Mouse (Mus musculus) mesoderm, embryonic 11.5 days (tissue): ENCODE measurements at regions not wholly inside any gene's neighbourhood (a gene's known extent, or its start where the extent isn't known, plus 50 kb on each side); places are given as distances from the start of the nearest gene placed in this dataset.

Source experiments
- DNase-seq: peaks from one replicate; pipeline ENCODE4 v3.0.0-alpha.2; 2012; ENCODE audit warnings: low read depth, low spot score

- DNase-seq: no peak
Measured at GRCm38 (mm10) chr2:11416122-11416521, 137.8 kb downstream of the Pfkfb3 start.

DNA sequence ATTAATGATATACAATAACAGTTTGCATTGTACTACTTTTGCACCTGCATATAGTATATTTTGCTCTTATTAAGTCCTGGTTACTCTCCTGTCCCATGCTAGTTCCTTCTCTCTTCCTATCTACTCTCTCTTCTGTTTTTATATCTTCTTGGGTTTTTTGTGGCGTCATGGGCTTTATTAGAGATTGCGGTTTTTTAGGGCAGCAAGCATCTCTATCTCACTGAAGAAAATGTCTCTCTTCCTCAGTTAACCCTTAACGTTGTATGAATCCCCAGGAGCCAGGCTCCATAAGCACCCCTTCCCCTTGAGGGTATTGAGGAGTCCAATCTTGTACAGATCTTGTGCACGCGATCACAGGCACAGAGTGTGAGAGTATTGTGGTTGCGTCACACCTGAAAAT is 141.4 kb downstream of the Pfkfb3 start:
- DNase-seq: no peak

DNA sequence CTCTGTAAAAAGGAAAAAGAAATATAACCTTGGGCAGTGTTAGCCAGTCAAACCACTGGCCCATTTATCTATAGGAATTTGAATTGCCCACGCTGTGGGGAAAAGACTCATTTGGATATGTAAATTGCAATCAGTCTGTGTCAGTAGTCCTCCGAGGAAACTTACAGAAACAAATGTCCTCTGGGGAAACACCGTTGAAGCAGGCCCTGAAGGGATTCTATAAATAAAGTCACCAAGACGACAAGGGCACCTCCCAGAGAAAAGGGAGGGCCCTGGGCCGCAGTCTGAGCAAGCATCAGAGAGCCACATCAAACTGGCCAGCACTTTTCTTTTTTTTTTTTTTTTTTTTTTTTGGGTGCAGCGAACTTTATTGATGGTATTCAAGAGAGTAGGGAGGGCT is 145.4 kb downstream of the Pfkfb3 start:
- no peak for DNase-seq

DNA sequence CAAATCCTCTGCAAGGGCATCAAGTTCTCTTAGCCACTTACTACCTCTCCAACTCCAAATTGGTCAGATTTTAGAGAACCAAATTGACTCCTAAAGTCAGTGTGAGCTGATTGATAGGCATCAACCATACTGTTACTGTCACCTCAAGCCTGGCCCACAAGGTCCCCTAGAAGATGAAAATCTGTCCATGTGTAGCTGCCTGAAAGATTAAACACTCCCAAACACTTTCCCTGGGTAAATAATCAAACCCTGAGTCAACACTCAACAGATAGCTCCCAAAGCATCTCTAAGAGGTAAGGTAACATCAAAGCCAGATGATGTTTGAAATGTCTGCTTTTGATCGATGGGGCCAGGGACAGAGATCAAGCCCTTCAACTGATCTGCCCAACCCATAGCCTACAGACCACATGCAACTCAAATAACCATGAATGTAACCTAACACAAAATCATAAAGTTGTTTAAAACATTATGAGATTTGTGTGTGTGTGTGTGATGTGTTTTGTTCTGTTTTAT is 147.7 kb downstream of the Pfkfb3 start:
- DNase-seq: no peak

GRCm38 (mm10) chr2:11402218-11402848 is 151.5 kb downstream of the Pfkfb3 start:
- no peak for DNase-seq

GRCm38 (mm10) chr2:11399411-11399810 is 154.5 kb downstream of the Pfkfb3 start:
- DNase-seq: no peak

DNA sequence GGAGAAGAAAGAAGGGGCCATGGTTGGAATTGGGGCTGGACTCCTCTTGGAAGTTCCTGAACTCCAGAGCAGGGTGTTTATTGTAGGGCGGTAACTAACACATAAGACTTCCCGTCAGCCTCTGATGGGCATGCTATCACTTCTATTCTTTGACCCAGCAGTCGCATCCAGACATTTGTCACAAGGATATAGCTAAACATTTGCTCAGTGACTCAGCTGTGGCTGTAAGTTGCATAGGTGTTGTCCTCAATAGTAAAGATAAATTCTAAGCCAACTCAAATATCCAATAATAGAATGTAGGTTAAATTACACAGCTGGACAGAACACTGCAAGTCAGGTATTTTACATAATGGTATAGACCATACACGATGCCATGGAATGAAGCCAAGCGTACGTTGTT is 154.9 kb downstream of the Pfkfb3 start:
- no peak for DNase-seq

DNA sequence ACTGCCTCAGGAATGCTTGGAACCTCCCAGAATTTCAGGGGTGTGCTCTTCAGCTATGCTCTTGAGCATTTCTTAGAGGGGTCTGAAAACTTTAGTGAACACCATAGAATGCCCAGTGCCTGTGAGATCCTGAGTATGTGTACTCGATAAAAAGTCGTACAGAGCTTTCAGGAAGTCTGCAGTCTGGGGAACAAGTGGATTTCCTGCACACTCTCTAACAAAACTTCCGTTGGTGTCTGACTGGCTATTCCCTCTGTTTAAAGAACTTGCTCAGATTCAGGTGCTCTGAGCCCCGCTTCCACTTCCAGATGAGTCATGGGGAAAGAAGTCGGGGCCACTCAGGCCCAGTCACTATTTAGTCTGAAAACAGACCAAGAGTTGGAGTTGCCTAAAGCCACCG is 155.5 kb downstream of the Pfkfb3 start:
- no peak for DNase-seq

DNA sequence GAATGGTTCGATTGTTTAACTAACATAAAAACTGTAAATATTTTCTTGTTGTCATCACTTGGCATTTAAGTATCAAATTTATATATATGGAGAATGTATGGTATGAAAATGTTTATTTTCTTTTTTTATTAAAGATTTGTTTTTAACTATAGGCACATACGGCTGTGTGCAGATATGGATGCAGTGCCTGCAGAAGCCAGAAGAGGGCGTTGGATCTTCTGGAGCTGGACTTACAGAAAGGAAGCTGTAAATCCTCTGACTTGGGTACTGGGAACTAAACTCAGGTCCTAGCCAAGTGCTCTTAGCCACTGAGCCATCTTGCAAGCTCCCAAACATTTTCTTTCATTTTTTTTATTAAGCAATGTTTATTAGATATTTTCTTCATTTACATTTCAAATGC is 157.0 kb downstream of the Pfkfb3 start:
- DNase-seq: no peak

GRCm38 (mm10) chr2:11394675-11395349 is 159.1 kb downstream of the Pfkfb3 start:
- DNase-seq: no peak

DNA sequence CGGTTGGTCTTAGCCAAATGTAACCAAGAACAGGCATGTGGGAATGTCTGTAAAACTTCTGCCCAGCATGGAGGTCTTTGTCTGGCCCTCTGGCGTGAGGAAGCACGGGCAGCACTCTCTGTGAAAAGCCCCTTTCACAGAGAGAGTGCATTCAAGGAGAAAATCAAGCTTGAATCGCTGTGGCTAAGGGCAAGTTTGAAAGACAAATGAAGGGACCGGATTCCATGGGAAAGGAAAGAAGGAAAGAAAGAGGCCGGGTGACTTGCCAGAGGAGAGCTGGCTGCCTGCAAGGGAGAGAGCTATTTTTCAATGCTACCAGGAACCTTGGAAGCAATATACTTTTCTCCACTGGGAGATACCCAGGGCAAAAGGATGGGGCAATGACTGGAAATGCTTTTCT is 162.2 kb downstream of the Pfkfb3 start:
- peak; percentile 63 for DNase-seq

DNA sequence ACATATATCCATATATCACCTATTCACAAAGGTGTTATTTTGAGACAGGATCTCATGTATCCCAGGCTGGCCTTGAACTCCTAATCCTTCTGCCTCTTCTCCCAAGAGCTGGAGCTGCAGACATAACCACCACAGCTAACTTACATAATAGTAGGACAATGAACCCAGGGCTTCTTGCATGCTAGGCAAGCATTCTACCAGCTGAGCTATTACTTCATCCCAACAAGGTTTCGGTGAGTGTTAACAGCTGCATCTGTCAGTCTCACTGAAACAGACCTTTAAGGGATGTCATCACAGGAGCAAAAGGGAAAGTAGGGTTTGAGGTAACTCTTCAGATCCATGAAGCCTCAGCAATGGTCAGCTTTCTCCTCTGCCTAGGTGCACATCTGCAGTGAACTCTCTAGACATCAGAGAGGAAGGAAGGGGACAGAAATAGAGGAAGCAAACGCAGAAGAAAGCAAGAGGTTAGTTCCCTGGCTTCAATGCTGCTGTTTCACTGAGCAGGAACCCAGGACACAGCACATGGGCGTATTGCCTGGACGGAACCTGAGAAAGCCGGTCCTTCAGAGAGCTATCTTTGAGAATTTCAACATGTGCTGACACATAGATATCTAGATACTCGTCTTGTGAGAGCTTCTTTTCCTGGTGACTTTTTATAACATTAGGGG is 163.1 kb downstream of the Pfkfb3 start:
- DNase-seq: no peak

GRCm38 (mm10) chr2:11387623-11388022 is 166.3 kb downstream of the Pfkfb3 start:
- no peak for DNase-seq

DNA sequence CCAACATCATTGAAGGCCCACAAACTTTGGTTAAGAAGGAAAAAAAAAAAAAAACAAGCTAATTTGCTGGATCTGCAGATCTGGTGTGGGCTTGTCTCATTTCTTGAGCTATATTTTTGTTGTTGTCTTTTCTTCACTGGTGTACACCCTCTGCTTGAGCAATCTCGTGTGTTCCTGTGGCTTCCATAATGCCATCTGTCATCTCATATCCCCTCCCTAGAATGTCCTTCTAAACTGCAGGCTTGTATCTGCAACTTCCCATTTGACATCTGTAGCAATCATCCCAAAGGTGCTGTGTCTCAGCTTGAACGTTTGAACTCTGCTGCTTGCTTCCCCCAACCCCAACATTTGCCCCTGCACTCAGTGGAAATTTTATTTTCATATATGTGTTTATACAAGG is 170.1 kb downstream of the Pfkfb3 start:
- DNase-seq: no peak

- DNase-seq: no peak
Measured at GRCm38 (mm10) chr2:11377213-11377612, 176.7 kb downstream of the Pfkfb3 start.

- DNase-seq: no peak
Measured at GRCm38 (mm10) chr2:11375726-11376454, 178.0 kb downstream of the Pfkfb3 start.

- no peak for DNase-seq
Measured at GRCm38 (mm10) chr2:11375092-11375491, 178.8 kb downstream of the Pfkfb3 start.

DNA sequence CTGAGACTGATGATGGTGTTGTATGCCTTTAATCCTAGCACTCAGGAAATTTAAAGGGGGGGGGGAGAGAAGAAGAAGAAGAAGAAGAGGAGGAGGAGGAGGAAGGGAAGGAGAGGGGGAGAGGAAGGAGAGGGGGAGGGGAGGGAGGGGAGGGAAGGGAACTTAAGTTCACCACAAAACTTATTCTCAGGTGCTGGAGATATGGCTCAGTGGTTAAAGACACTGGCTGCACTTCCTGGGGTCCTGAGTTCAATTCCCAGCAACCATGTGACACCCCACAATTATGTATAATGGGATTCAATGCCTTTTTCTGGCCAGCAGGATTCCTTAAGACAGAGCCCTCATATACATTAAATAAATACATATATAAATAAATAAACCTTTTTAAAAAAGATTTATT is 183.6 kb downstream of the Pfkfb3 start:
- DNase-seq: no peak

GRCm38 (mm10) chr2:11367319-11367718 is 186.6 kb downstream of the Pfkfb3 start:
- DNase-seq: no peak

DNA sequence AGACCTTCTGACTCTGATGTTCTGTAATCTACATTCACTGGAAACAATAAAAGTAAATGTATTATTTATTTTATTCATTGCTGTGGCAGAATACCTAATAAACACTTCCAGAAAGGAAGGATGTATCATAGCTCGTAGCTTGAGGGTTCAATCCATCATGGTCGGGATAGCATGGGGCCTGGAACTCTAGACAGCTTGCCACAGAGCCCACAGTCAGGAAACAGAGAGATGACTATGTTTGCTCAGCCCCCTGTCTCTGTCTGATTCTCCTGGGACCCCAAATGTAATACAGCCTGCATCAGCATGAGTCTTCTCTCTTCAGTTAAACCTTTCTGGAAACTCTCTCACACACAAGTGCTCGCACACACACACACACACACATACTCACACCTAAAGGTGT is 188.1 kb downstream of the Pfkfb3 start:
- no peak for DNase-seq

DNA sequence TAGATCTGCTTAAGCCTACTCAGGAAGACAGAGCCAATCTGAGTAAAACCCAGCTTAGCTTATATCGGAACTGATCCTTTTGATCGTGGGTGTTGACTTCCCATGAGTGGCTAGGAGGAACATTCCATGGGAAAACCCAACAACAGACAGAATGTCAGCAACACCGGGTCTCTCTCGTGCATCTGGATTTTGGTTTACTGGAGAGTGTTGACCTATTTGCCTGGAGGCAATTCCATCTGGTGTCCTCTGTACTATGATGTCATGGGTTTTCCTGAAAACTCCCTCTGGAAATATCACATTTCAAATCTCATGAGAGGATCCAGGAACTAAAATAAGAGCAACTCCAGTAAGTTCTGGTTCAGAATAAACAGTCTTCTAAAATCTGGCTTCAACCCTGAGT is 188.5 kb downstream of the Pfkfb3 start:
- peak; percentile 34 for DNase-seq

DNA sequence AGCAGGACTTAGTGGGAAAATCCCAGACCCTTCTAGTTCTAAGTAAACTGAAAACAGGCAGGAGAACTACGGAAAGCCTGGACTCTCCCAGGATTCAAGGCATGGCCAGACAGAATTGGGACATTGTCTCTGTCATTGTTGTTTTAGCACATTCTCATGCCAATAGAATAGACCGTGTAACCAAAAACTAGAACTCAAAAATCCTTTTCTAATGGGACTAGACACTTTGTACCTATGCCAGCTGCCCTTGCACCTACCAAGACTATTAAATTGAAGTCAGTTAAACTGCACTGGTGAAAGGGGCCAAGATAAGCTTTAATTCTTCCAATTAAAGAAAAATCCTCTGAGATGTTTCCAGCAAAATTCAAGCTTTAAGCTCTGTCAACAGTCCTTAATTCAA is 189.8 kb downstream of the Pfkfb3 start:
- no peak for DNase-seq
